Mouse (Mus musculus) G1E (cell line): ENCODE measurements around the gene Hpd.

Experiments used
- CTCF ChIP-seq: IDR thresholded peaks from 2 replicates; pipeline ENCODE4 v1.5.1; 2012; ENCODE audit warnings: low read depth, low read length, inconsistent platforms, mixed read lengths
- GATA1 ChIP-seq: IDR thresholded peaks from 2 replicates; pipeline ENCODE4 v1.6.1; 2012; ENCODE audit warnings: borderline replicate concordance, low read length, inconsistent platforms, mixed read lengths
- GATA2 ChIP-seq: IDR thresholded peaks from 2 replicates; pipeline ENCODE4 v1.6.1; 2012; ENCODE audit warnings: low read depth, low read length, inconsistent platforms, borderline replicate concordance
- POLR2AphosphoS5 ChIP-seq: IDR thresholded peaks from 2 replicates; pipeline ENCODE4 v1.6.1; 2012; ENCODE audit warnings: low read depth, low read length, inconsistent platforms; ENCODE audit not compliant: insufficient replicate concordance
- TAL1 ChIP-seq: conservative IDR thresholded peaks from 2 replicates; pipeline ENCODE4 v1.6.1; 2012; ENCODE audit warnings: low read depth, low read length, inconsistent platforms, mixed read lengths

GRCm38 (mm10) chr5:123134875-123135382, 47.6 kb downstream of the Hpd start:
- no peak for TF ChIP-seq CTCF
- no peak for TF ChIP-seq POLR2AphosphoS5
- no peak for TF ChIP-seq TAL1
- TF ChIP-seq GATA1: no peak
- no peak for TF ChIP-seq GATA2
